Mouse (Mus musculus) erythroblast, embryonic 14.5 days (primary cell): ENCODE results near the gene Frmd5.

Experiments used
- GATA1 ChIP-seq: IDR thresholded peaks from 2 replicates; pipeline ENCODE4 v1.6.1; 2012; ENCODE audit warnings: low read length, inconsistent platforms, mixed read lengths
- TAL1 ChIP-seq: IDR thresholded peaks from 3 replicates; pipeline ENCODE4 v1.6.1; 2012; ENCODE audit warnings: low read length, inconsistent platforms, mixed read lengths

DNA sequence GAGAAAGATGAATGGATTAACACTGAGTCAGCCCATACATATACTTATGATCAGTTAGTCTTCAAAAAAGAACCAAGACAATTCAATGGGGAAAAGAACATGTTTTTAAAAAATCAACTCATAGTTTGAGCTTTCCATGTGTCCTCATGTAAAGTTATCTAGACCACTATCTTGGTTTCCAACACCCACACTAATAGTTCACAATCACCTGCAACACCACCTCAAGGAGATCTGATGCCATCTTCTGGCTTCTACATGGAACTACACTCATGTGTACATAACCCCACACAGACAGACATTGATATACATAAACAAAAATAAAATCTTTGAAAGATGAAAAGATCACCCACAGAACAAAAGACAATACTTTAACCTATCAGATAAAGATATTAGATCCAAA lies 17.1 kb downstream of the Frmd5 start:
- TF ChIP-seq TAL1 (no peak), GATA1 (no peak)
